Mouse (Mus musculus) T-helper 2 cell (primary cell): ENCODE measurements around the gene Filip1.

ENCODE experiments used
- in situ Hi-C: fragments of 300-600 bp; cut with MboI, MseI; formaldehyde crosslinking; loops from one replicate; pipeline ENCODE4 v1.15.1; 2025; ENCODE audit warnings: high pct_unique_total_duplicates

Gene Filip1

DNA sequence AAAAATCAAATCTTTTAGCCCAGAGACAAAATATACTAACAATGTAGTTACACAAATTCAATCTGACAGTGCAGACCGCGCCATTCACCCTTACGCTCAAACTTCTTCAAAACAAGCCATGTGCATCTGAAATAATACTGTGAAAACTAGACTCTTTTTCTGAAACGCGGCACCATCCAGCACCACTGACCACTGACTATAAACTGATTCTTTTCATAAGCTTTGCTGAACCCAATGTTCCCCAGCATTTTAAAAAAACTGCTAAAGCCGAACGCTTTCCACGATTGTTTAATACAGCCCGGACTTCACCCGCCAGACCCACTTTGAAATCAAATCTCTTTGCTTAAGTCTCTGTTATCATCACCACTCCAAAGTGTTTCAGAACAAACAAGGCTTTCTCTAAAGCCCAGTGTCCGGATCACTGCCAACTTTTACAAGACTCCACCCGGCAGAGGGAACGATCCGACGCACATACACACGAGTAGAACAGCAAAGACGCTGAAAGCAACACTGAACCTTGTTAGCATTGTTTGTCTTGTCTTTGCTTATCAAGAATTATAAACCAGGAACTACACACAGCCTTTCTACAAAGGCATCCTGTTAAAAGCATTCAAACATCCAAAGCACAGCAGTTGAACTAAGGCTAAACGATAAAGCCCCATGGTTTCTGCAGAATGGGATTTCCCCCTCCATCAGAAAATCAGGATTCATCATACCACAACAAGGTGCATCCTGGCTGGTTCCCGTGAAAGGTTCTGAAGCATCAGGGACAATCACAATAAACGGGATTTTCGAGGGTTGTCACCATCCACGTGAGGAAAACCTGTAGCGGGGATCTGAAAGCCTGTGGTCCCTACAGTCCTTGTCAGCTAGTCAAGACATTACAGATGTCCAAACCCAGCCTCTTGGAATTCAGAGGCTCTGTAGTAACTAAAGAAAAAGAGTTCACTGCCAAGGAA, 182.5 kb downstream of the Filip1 start:
- in situ Hi-C loops: no loop called here

DNA sequence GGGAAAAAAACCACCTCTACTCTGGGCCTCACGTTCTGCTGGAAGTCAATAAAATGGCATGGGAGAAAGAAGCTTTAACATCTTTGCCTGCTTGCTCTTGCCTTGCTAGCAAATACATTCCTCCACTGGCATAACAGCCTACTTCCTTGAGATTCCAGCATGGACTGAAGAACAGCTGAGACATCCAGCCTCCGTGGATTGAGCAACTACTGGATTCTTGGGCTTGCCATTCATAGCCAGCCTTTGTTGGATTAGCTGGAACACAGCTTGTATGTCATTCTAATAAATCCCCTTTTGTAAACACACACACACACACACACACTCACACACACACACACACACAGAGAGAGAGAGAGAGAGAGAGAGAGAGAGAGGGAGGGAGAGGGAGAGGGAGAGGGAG, 185.6 kb downstream of the Filip1 start:
- in situ Hi-C loops: no loop called here

DNA sequence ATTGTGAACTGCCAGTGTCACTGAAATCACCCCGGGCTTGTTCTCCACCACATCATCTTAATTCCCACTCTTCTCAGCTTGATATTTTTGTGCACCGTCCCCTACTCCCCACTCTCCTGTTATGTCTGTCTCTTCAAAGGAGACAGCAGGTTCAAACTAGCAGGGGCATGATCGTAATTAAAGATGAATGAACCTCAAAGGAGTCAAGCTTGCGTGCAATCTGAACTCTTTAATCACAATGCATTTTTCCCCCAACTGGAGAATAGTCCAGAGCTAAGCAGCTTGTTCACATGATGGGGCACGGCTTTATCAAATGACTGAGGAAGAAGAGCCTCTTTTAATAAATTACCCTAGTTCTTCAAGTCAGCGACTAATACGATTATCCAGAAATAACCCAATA, 187.1 kb downstream of the Filip1 start:
- in situ Hi-C loops: no loop called here

DNA sequence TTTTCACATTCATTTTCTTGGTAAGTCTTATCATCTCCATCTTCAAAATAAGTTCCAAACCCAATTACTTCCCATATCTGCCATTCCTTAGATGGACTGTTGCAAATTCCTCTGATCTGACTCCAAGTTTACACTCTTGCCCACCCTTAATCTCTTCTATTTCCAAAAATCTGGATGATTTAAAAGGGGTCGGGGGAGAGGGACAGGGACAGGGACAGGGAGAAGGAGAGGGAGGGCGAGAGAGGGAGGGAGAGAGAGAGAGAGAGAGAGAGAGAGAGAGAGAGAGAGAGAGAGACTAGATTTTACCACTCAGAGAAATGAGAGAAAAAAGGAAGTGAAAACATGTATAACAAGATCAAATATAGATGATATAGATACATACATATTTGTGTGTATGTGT, 188.8 kb downstream of the Filip1 start:
- in situ Hi-C loops: no loop called here

DNA sequence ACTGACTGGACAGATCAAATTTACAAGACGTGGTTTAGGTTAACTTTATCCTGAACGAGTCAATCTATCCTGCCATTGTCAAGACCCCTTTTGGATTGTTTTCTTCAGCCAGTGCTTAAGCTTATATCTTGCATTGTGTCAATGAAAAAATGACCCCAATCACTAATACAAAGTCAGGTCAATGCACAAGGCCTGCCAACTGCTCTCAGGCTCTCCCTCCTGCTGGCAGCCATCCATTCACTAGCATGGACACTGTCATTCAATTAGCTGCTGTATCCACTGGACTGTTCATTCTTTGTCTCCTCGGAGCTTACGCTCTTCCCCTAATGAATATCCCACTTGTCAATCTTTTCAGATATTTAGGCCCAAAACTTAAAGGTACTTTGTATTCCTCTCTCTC, 189.2 kb downstream of the Filip1 start:
- in situ Hi-C loops: no loop called here

DNA sequence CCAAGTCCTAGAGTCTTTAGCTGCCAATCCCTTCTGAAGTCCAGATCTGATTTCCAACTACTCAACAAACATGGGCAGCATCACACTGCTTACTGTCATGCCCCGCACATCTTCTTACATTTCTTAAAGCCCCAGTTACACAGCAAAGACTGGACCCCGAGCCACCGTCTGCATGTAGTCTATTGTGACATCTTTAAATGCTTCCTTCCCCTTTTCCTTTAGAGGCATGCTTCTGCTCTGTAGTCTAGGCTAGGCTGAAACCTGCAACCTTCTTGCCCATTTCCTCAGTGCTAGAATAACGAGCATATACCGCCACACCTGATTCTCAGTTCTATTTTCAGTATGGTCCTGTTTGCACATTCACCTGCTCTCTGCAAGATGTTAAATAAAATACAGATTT, 196.2 kb downstream of the Filip1 start:
- in situ Hi-C loops: no loop called here

DNA sequence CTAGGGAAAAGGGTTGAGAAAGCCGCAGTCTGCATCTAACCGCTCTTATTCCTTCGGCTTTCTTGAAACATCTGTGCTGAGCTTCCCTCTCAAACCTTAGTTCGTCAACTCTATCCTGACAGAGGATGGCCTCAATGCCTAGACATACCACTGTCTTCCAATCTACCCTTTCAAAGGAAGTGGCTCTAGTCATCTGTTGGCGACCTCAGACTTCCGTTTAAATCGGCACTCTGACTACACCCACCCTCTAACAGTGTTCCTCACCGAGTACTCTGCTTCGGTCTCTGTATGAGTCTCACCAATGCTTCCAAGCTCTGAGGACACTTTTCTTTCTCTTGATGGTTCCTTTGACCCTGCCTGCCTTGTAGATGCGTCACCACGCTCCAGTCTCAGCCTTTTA, 196.6 kb downstream of the Filip1 start:
- in situ Hi-C loops: no loop called here

DNA sequence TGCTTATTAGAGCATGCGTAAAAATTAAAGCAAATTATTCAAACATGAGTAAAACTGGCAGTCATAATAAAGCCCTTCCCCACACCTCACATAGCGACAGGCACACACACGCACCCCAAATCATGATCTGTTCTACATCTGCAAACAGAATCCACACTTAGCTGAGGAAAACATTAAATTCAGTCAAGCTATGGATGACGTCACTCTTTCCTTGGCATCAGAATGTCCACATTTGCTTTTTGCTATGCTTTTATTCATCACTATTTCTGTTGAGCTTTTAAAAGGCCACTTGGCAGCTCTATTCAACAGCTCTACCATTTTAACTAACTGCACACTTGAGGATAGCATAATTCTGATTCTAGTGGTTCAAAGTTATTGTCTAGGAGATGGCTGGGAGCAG, 198.1 kb downstream of the Filip1 start:
- in situ Hi-C loops: loop anchor here (5.0 kb wide), 1 partner anchor 198 kb away; the partner anchor contains the start of gene Filip1

DNA sequence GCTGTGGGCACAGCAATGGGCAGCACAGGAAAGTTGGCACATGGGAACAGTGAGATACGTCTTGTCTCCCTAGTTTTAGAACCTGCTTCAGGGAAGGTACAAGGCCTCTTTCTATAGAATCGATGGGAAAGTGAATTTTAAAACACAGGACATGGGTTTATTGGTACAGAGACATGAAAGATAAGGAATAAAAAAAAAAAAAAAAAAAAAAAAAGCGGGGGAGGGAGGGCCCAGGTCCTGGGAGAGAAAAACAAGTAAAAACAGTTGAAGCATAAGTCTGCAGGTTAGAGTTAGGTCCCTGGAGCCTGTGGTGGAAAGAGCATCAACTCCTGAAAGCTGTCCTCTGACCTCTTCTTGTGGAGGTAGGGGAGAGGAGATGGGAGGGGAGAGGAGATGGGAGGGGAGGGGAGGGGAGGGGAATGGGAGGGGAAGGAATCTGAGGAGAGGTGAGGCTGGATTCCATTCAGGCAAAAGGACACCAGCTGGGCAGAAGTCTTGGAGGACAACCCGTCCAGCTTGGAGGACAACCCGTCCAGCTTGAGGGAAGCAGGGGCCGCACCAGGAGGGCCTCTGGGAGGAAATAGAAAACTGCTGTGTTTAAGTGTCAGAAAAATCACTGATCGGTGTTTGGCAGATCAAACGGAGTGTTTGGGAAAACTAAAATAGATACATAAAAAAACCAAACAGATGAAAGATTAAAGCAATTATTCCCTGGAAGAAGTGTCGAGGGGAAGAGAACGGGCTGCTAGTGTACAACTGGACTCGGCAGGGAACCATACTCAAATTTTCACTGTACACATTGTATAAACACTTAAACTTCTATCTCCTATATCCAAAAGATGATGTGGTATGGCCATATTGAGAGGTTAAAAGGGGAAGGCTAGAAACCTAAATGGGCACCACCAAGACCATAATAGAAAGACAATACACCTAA, 201.4 kb downstream of the Filip1 start:
- in situ Hi-C loops: loop anchor here (5.0 kb wide), 1 partner anchor 201 kb away; the partner anchor contains the start of gene Filip1

DNA sequence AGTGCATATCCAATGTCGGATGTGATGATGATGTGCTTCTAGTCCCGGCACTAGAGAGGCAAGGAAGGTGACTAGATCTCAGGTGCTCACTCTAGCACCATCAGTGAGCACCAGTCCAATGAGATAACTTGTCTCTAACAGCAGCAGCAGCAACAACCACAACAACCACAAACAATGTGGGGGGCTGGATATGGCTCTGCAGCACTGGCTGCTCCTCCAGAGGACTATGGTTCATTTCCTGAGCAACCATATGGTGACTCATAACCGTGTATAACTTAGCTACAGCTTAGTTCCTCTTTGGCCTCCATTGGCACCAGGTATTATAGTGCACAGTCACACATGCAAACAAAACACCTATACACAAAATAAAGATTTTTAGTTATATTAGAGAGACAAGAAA, 202.1 kb downstream of the Filip1 start:
- in situ Hi-C loops: loop anchor here (5.0 kb wide), 1 partner anchor 202 kb away; the partner anchor contains the start of gene Filip1

DNA sequence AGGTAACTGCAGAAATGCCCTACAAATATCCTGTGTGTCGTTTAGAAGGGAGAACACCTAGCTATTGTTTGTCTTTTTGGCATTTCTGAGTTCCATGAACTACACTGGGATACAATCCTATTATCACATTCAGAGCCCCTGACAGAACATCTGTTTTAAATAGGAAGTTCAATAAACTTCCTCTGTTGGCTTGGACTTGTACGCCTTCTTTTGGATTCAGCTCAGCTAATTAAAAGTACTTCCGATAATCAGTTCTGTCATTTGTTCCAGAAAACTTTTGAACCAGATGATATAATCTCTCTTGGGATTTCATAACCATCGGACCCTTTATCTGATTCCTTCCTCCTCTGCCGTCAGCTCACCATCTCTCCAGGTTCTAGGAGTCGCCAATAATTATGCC, 203.2 kb downstream of the Filip1 start:
- in situ Hi-C loops: no loop called here

DNA sequence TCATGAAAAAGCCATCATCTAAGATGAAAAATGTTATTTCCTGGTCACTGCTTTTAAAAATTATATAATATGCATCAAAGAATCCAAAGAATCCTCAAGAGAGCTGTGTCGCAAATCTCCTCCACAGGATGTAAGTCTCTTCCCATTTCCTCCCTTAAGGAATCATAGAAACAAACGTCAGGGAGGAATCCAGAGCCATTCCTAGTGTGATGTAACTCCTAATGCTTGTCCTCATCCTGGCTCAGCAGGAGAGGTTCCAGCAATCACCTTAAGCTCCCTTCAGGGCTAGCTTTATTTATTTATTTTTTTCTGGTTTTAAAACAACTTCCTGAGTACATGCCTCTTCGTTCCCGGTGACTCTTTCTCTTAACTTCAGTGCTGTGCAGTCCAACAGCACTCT, 205.5 kb downstream of the Filip1 start:
- in situ Hi-C loops: no loop called here

DNA sequence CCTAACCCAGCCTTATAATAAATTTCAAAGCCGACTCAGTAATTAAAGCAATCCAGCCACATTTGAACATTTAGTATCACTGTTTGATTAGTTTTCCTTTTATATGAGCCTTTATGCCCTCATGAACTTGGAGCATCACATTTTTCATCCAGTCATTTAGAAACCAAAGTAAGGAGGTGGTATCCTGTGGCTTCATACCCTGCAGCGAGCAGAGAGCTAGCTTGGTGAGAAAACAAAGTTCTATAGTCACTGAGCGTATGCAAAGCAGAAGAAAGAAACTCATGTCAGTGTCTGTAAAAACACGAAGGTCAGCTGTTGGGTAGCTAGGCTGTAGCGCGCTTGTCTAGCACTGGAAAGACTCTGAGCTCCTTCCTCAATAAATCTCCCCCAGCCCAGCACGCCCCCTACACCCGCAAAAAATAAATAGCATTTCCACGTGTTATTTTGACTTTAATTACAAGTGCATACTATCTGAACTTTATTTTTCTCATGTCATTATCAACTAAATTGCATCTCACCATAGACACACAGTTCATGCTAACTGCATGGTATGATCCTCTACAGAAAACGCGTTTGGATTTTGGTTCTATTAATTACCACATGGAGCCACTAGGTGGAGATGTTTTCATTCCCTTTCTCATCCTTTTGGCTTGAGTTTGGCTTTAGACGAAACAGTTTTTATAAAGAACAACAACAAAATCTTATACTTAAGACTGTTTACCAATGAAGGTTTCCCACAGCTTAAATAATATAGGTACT, 206.2 kb downstream of the Filip1 start:
- in situ Hi-C loops: no loop called here

DNA sequence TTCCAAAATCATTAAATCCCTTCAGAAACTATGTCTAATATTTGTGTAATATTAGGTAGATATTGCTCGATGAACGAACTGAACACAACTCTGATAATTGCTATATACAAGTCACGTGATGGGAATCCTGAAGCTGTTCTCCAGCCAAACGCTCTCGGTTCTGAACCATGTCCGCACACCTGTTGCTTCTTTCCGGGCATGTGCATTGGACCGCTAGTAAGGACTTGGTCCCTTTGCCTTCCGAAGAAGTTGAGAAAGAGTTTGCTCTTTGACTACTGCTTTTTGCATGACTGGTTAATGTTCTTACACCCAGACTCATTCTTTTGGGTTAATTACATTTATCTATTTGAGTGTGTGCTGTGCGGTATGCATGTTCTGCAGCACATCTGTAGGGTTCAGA, 207.2 kb downstream of the Filip1 start:
- in situ Hi-C loops: no loop called here

DNA sequence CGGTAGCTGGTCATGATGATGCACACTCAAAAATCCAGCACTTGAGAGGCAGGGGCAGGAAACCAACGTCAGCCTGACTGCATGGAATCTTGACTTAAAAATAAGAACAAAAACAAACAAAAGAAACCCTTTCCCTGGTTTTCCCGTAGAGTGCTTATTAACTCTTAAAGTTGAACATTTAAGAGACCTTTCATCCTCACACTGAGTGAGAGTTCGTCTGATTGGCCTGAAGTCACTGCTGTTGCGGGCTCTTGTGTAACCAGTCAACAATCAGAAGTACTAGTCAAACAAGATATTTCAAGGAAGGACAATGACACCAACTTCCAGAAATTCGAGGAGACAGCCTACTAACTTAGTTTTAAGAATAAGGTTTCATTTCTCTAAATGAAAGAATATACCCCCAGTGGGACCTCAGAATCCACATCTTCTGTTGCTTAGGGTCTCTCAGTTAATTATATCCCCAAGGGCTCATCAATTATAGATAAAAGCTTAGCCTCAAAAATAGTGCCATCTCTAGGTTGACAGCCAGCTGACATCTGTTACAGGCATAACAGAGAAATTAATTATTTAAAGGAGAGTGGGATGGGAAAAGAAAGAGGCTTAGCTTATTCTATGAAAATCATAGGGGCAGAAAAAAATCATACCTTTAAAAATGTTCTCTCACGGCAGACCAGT, 216.1 kb downstream of the Filip1 start:
- in situ Hi-C loops: no loop called here

DNA sequence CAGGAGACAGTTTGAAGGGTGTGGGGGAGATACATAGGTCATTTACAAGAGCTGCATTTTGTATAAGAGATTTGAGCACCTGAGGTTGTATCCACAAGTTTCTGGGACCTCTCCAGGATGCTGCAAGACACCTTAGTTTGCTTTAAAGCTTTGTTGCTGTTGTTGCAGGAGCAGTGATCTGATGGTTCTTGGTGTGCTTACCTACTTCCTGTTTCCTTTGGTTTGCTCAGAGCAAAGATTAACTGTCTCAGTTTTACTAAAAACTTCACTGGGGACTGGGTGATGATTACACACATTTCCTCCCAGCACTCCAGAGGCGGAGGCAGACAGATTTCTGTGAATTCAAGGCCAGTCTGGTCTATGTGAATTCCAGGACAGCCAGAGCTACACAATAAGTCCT, 217.6 kb downstream of the Filip1 start:
- in situ Hi-C loops: no loop called here

DNA sequence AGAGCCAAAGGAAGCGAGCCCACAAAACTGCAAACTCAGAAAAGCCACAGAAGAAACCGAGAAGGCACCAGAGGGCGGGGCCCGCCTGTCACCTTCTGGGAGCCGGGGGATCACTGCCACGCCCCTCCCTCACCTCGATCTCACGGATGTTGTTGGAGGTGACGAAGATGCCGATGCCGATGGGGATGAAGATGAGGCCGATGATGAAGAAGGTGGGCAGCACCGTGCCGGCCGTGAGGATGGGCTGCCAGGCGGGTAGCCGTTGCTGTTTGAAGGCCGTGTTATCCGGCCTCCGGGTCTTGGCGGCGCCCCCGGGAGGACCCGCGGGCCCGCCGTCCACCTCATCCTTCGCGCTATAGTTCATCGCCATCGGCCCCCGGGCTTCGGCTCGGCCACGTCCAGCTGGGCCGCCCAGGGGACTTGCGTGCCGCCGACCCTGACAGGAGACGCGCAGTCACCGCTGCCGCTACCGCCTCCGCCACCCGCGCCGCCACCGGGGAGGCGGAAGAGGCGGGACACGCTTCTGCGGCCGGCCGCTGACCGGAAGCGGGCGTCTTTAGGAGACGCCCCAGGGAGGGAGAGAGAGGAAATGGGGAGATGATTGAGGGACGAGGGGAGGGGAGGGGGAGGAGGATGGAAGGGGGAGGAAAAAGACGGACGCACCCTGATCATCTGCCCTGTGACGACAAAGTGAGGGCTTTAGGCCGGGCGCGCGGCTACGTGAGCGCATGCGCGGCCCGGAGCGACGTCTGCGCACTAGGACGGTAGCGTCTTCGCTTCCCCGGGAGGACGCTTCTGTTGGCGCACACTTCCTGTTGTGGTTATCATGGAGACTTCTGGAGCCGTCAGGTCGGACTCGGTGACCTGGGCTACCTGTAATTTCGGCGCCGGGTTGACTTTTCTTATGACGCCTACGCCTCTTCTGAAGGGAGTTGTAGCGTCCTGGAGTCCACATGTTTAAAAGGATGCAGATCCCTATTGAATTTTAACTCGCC, 219.5 kb downstream of the Filip1 start, which contains the start of gene Tmem30a:
Gene Tmem30a (minus strand): TSS at position 667 of the 995 bp plus-strand sequence.
- in situ Hi-C loops: loop anchor here (5.0 kb wide), 1 partner anchor 36 kb away; the partner anchor contains the start of gene Cox7a2

DNA sequence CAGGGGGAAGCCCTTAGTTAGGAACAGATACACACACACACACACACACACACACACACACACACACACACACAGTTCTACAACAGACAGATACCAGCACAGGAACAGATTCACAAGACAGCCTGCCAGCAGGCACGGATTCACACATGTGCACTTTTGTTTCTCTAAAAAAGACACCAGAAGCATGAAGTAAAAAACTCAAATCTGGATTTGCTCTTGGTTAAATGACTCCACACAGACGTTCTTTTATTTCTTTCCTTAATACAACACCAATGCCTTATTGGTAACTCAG, 226.9 kb downstream of the Filip1 start:
- in situ Hi-C loops: no loop called here

DNA sequence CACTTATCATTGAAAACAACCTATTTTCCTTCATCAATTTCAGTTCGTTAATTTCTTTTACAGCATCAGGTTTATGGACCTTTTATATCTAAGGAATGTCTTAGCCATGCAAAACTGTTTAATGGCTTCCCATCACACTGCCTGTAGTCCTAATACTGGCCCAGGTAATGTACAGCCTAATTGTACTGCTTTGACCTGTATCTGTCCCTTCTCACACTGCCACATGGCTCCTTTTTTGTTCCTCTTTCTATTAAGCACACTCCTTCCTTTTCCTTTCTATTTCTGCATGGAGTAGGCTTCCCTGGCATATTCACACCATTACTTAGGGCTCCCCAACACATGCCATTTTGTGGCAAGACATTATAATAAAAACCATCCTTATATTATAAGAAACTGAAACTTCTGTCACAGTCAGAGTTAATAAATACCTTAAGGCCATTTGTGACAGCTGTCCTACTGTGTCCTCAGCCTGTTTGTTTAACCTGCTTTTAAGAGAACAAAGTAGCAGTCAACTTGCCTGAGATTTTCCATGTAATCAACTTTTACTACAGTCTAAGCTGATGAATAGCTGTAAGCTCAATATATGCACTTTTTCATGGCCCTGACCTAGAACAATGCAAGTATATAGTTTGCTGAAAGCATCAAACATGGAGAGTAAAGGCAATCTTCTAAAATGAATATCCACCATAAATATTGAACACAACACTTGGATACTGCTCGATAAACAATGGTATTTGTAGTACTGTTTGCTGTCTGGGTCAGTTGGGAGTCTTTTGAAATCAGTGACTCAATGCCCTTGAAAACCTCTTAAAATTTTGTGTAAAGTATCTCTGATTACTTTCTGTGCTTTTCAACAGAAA, 227.5 kb downstream of the Filip1 start:
- in situ Hi-C loops: no loop called here
